Mouse (Mus musculus) spleen, adult 2 months (tissue): Measurements from ENCODE around the gene Car4. TPM values are rescaled to one million over a fixed set of nuclear protein-coding genes. Genes with fewer than 3 reads are reported as not detected.
A peak's percentile ranks its signal among the peaks of the same experiment; 100 is the strongest.

ENCODE experiments used
- DNase-seq, 2 experiments: peaks; one replicate each; pipeline versions ENCODE4 v3.0.0 to v3.0.0-alpha.2; 2012 to 2021; ENCODE audit warnings: low spot score in 2 of 2, low read depth in 1 of 2
- H3K27ac ChIP-seq: fragments of 200-500 bp; 2 replicates; pipeline ENCODE4 v1.5.1; 2012; ENCODE audit warnings: low read length, inconsistent platforms; ENCODE audit not compliant: insufficient read depth
- H3K27me3 ChIP-seq: fragments of 200-500 bp; 2 replicates; pipeline ENCODE4 v1.6.1; 2012; ENCODE audit warnings: mild to moderate bottlenecking, moderate library complexity, low read length, inconsistent platforms; ENCODE audit not compliant: control insufficient read depth, insufficient read depth
- H3K36me3 ChIP-seq: fragments of 200-500 bp; 2 replicates; pipeline ENCODE4 v1.6.1; 2012; ENCODE audit warnings: mild to moderate bottlenecking, low read length, inconsistent platforms; ENCODE audit not compliant: control insufficient read depth, insufficient read depth
- H3K4me1 ChIP-seq: fragments of 200-500 bp; 2 replicates; pipeline ENCODE4 v1.6.1; 2011; ENCODE audit warnings: inconsistent platforms; ENCODE audit not compliant: control insufficient read depth, insufficient read depth, insufficient read length
- H3K4me3 ChIP-seq: fragments of 200-500 bp; 2 replicates; pipeline ENCODE4 v1.5.1; 2011; ENCODE audit warnings: mild to moderate bottlenecking, inconsistent platforms; ENCODE audit not compliant: insufficient read depth, insufficient read length; ENCODE audit errors: extremely low read depth
- CTCF ChIP-seq: fragments of 200-500 bp; IDR thresholded peaks from 2 replicates; pipeline ENCODE4 v1.5.1; 2011; ENCODE audit warnings: mild to moderate bottlenecking, inconsistent platforms; ENCODE audit not compliant: insufficient read depth, insufficient read length, insufficient replicate concordance; ENCODE audit errors: extremely low read depth
- POLR2A ChIP-seq: fragments of 200-500 bp; IDR thresholded peaks from 2 replicates; pipeline ENCODE4 v1.6.1; 2011; ENCODE audit warnings: low read depth, low read length, inconsistent platforms
- WGBS: fragments of 180-500 bp; shearing (Covaris S2); methylation state at CpG from one replicate; pipeline ENCODE4 v1.1.7; 2018; 5-methylcytosine and 5-hydroxymethylcytosine counted together
- polyA plus RNA-seq: library from polyadenylated mRNA; depleted of rRNA; stranded (reverse); fragments of >200 nt; gene quantifications from 2 replicates; pipeline ENCODE4 v1.2.3, GENCODE M21; 2012; rRNA removed

Gene Car4
- polyA plus RNA-seq, result 0.06 and 0.13 TPM in 2 replicates

- Histone ChIP-seq H3K4me3 (no peak within 1 kb of the TSS), H3K4me1 (no peaks in the 10 kb centered on the region), H3K27me3 (peaks cover 10% of the 10 kb centered on the region), H3K36me3 (no peaks in the 10 kb centered on the region), H3K27ac (no peak within 1 kb of the TSS)
- TF ChIP-seq CTCF (no peak), POLR2A (no peak)
- DNase-seq, result no peak
- WGBS, result 5% methylated on average over 49 of the region's 49 CpGs
Observed at GRCm38 (mm10) chr11:84957591-84958270, at the start of gene Car4. Gene Car4, plus strand, starts transcription at chr11:84957786.

- Histone ChIP-seq H3K4me1 (no peaks in the 10 kb centered on the region), H3K36me3 (peaks cover 20% of the 10 kb centered on the region), H3K4me3 (no peak overlapping the region), H3K27me3 (no peaks in the 10 kb centered on the region), H3K27ac (no peak overlapping the region)
- WGBS, result 94% methylated on average over 6 of the region's 6 CpGs
- DNase-seq, result no peak
- TF ChIP-seq POLR2A (no peak), CTCF (no peak)
Observed at GRCm38 (mm10) chr11:84908480-84908879, 49.1 kb upstream of the Car4 start.

GRCm38 (mm10) chr11:84910411-84910810 is 47.2 kb upstream of the Car4 start:
- H3K36me3 ChIP-seq, result peaks cover 20% of the 10 kb centered on the region
- TF ChIP-seq POLR2A (no peak), CTCF (no peak)
- 90% methylated on average over 4 of the region's 4 CpGs for WGBS

GRCm38 (mm10) chr11:84914673-84915072 is 42.9 kb upstream of the Car4 start:
- no peak for DNase-seq
- 92% methylated on average over 5 of the region's 5 CpGs for WGBS
- Histone ChIP-seq H3K27ac (no peak overlapping the region), H3K36me3 (peaks cover 12% of the 10 kb centered on the region), H3K27me3 (no peaks in the 10 kb centered on the region), H3K4me1 (0 out of 2 replicates have a peak, but pooled peaks cover 2% of the 10 kb centered on the region), H3K4me3 (no peak overlapping the region)
- no peak for TF ChIP-seq CTCF
- TF ChIP-seq POLR2A, result no peak

More at GRCm38 (mm10) chr11:84910411-84910810, 47.2 kb upstream of the Car4 start:
- Histone ChIP-seq H3K4me3 (no peak overlapping the region), H3K4me1 (no peaks in the 10 kb centered on the region), H3K27me3 (no peaks in the 10 kb centered on the region), H3K27ac (no peak overlapping the region)
- DNase-seq, result no peak

GRCm38 (mm10) chr11:84916053-84916702 is 41.4 kb upstream of the Car4 start, which contains the start of gene Znhit3:
Gene Znhit3, minus strand, starts transcription at chr11:84916366.
- WGBS, result 7% methylated on average over 34 of the region's 34 CpGs
- H3K27me3 ChIP-seq, result no peaks in the 10 kb centered on the region
- peaks cover 6% of the 10 kb centered on the region; the same call in 1 of the 2 replicates for H3K36me3 ChIP-seq
- peak; percentile 72 to 77 for DNase-seq
- H3K4me1 ChIP-seq, result 0 out of 2 replicates have a peak, but pooled peaks cover 2% of the 10 kb centered on the region
- peak within 1 kb of the TSS; percentile 90 for H3K4me3 ChIP-seq
- peak within 1 kb of the TSS; percentile 2; the same call in 1 of the 2 replicates for H3K27ac ChIP-seq
- TF ChIP-seq CTCF, result no peak
- TF ChIP-seq POLR2A, result no peak

DNA sequence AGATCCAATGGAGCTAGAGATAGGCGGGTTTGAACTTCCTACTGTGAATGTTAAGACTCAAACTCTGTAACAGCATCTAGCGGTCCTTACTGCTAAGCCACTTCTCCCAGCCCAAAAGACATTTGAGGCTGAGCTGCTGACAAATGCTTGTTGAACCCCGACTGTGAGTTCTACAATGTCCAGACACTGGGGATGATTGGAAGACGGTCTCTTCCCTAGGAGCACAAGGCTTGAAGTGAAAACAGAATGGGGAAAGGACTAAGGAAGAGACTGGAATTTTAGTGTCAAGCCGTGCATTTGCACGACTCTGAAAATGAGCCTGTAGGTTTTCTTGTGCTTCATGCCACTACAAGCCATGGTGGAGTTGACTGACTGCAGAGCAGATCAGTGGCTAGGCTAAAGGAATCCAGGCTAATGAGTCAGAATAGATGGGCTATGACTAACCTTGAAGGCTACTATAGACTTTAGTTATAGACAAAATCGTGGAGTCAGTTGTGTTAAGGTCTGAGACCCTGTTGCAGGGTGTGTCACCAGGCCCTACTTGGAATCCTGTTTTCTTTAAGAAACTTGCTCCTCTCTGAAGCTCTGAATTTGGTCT is 40.8 kb upstream of the Car4 start:
- DNase-seq, result no peak
- Histone ChIP-seq H3K4me1 (0 out of 2 replicates have a peak, but pooled peaks cover 2% of the 10 kb centered on the region), H3K4me3 (no peak overlapping the region), H3K27ac (no peak overlapping the region), H3K27me3 (no peaks in the 10 kb centered on the region), H3K36me3 (peaks cover 5% of the 10 kb centered on the region; the same call in 1 of the 2 replicates)
- WGBS, result 71% methylated on average over 7 of the region's 7 CpGs
- TF ChIP-seq POLR2A, result no peak
- no peak for TF ChIP-seq CTCF

- H3K27ac ChIP-seq, result no peak overlapping the region
- WGBS, result 8% methylated on average over 16 of the region's 16 CpGs
- no peaks in the 10 kb centered on the region; the same call in 1 of the 2 replicates for H3K36me3 ChIP-seq
- H3K4me3 ChIP-seq, result no peak overlapping the region
- peak; percentile 38 to 75 for DNase-seq
- 0 out of 2 replicates have a peak, but pooled peaks cover 2% of the 10 kb centered on the region for H3K4me1 ChIP-seq
- no peak for TF ChIP-seq POLR2A
- TF ChIP-seq CTCF, result peak; percentile 87
- no peaks in the 10 kb centered on the region for H3K27me3 ChIP-seq
Observed at GRCm38 (mm10) chr11:84918425-84918824, 39.2 kb upstream of the Car4 start.
